Mouse (Mus musculus) embryonic facial prominence, embryonic 10.5 days (tissue): ENCODE data around the gene Galnt9. TPM values are rescaled to one million over a fixed set of nuclear protein-coding genes. Genes with fewer than 3 reads are reported as not detected.

ENCODE experiments used
- DNase-seq: peaks from one replicate; pipeline ENCODE4 v3.0.0-alpha.2; 2017; ENCODE audit warnings: low spot score
- H3K27ac ChIP-seq: fragments of 300-500 bp; sonication (generic); replicated peaks from 2 replicates; pipeline ENCODE4 v1.5.1; 2016; ENCODE audit warnings: mild to moderate bottlenecking
- H3K27me3 ChIP-seq: fragments of 300-500 bp; sonication (generic); replicated peaks from 2 replicates; pipeline ENCODE4 v1.6.1; 2016; ENCODE audit warnings: low read depth, mild to moderate bottlenecking; ENCODE audit not compliant: poor library complexity, severe bottlenecking
- H3K36me3 ChIP-seq: fragments of 300-500 bp; sonication (generic); replicated peaks from 2 replicates; pipeline ENCODE4 v1.6.1; 2016; ENCODE audit warnings: mild to moderate bottlenecking, moderate library complexity
- H3K4me1 ChIP-seq: fragments of 300-500 bp; sonication (generic); 2 replicates; pipeline ENCODE4 v1.6.1; 2016
- H3K4me3 ChIP-seq: fragments of 300-500 bp; sonication (generic); 2 replicates; pipeline ENCODE4 v1.5.1; 2016; ENCODE audit warnings: mild to moderate bottlenecking, moderate library complexity
- H3K9me3 ChIP-seq: fragments of 300-500 bp; sonication (generic); 2 replicates; pipeline ENCODE4 v1.6.1; 2016; ENCODE audit warnings: mild to moderate bottlenecking
- WGBS: fragments of 180-500 bp; shearing (Covaris S2); methylation state at CpG from one replicate; pipeline ENCODE4 v1.1.7; 2016; 5-methylcytosine and 5-hydroxymethylcytosine counted together
- polyA plus RNA-seq: library from polyadenylated mRNA; unstranded; fragments of >200 nt; fragmentation: Nextera tagmentation; extraction: Ambion mirVana; gene quantifications from 2 replicates; pipeline ENCODE4 v1.2.1, GENCODE M21; 2016

Galnt9 gene
- polyA plus RNA-seq, 1 experiment from 2014 or later: 1.5 TPM

- no peaks in the 10 kb centered on the region for H3K36me3 ChIP-seq
- WGBS: 88% methylated on average over 16 of the region's 16 CpGs
- no peaks in the 10 kb centered on the region for H3K27me3 ChIP-seq
- peaks cover 11% of the 10 kb centered on the region for H3K4me1 ChIP-seq
- H3K4me3 ChIP-seq: no peak overlapping the region
- no peak for DNase-seq
- H3K9me3 ChIP-seq: no peaks in the 10 kb centered on the region
- H3K27ac ChIP-seq: no peak overlapping the region
Measured at GRCm38 (mm10) chr5:110562741-110563326, 18.7 kb downstream of the Galnt9 start.

GRCm38 (mm10) chr5:110564986-110565644 is 21.0 kb downstream of the Galnt9 start:
- WGBS: 47% methylated on average over 4 of the region's 4 CpGs
- Histone ChIP-seq H3K9me3 (no peaks in the 10 kb centered on the region), H3K4me1 (peaks cover 18% of the 10 kb centered on the region), H3K36me3 (no peaks in the 10 kb centered on the region), H3K4me3 (no peak overlapping the region), H3K27ac (no peak overlapping the region), H3K27me3 (no peaks in the 10 kb centered on the region)
- DNase-seq: peak; percentile 33

GRCm38 (mm10) chr5:110567547-110567946 is 23.4 kb downstream of the Galnt9 start:
- Histone ChIP-seq H3K9me3 (no peaks in the 10 kb centered on the region), H3K4me3 (no peak overlapping the region), H3K27ac (no peak overlapping the region), H3K27me3 (no peaks in the 10 kb centered on the region), H3K4me1 (peaks cover 28% of the 10 kb centered on the region), H3K36me3 (no peaks in the 10 kb centered on the region)
- 78% methylated on average over 2 of the region's 2 CpGs for WGBS
- no peak for DNase-seq

GRCm38 (mm10) chr5:110574888-110575287 is 30.7 kb downstream of the Galnt9 start:
- no peaks in the 10 kb centered on the region for H3K36me3 ChIP-seq
- DNase-seq: no peak
- H3K27ac ChIP-seq: no peak overlapping the region
- H3K27me3 ChIP-seq: 0 out of 2 replicates have a peak, but pooled peaks cover 4% of the 10 kb centered on the region
- WGBS: 81% methylated on average over 6 of the region's 6 CpGs
- H3K4me1 ChIP-seq: peaks cover 17% of the 10 kb centered on the region
- H3K4me3 ChIP-seq: no peak overlapping the region
- no peaks in the 10 kb centered on the region for H3K9me3 ChIP-seq

- H3K9me3 ChIP-seq: no peaks in the 10 kb centered on the region
- no peaks in the 10 kb centered on the region for H3K36me3 ChIP-seq
- WGBS: 90% methylated on average over 4 of the region's 4 CpGs
- H3K27me3 ChIP-seq: 0 out of 2 replicates have a peak, but pooled peaks cover 4% of the 10 kb centered on the region
- DNase-seq: no peak
- no peaks in the 10 kb centered on the region for H3K4me1 ChIP-seq
- H3K4me3 ChIP-seq: no peak overlapping the region
- H3K27ac ChIP-seq: no peak overlapping the region
Measured at GRCm38 (mm10) chr5:110579296-110579695, 35.1 kb downstream of the Galnt9 start.

- no peaks in the 10 kb centered on the region for H3K4me1 ChIP-seq
- no peak overlapping the region for H3K4me3 ChIP-seq
- no peaks in the 10 kb centered on the region for H3K36me3 ChIP-seq
- no peak overlapping the region for H3K27ac ChIP-seq
- 0 out of 2 replicates have a peak, but pooled peaks cover 4% of the 10 kb centered on the region for H3K27me3 ChIP-seq
- no peak for DNase-seq
- H3K9me3 ChIP-seq: no peaks in the 10 kb centered on the region
- WGBS: 89% methylated on average over 19 of the region's 19 CpGs
Measured at GRCm38 (mm10) chr5:110580569-110581239, 36.5 kb downstream of the Galnt9 start.

GRCm38 (mm10) chr5:110582647-110583538 is 38.7 kb downstream of the Galnt9 start:
- Histone ChIP-seq H3K4me3 (no peak overlapping the region), H3K4me1 (no peaks in the 10 kb centered on the region), H3K36me3 (no peaks in the 10 kb centered on the region), H3K9me3 (no peaks in the 10 kb centered on the region), H3K27ac (no peak overlapping the region), H3K27me3 (no peaks in the 10 kb centered on the region)
- WGBS: 69% methylated on average over 10 of the region's 10 CpGs
- no peak for DNase-seq

- no peaks in the 10 kb centered on the region for H3K27me3 ChIP-seq
- no peaks in the 10 kb centered on the region for H3K9me3 ChIP-seq
- H3K4me1 ChIP-seq: no peaks in the 10 kb centered on the region
- no peak overlapping the region for H3K27ac ChIP-seq
- H3K36me3 ChIP-seq: no peaks in the 10 kb centered on the region
- H3K4me3 ChIP-seq: no peak overlapping the region
- no peak for DNase-seq
Measured at GRCm38 (mm10) chr5:110587467-110587866, 43.3 kb downstream of the Galnt9 start.

GRCm38 (mm10) chr5:110589833-110590232 is 45.7 kb downstream of the Galnt9 start:
- Histone ChIP-seq H3K9me3 (no peaks in the 10 kb centered on the region), H3K27ac (no peak overlapping the region), H3K36me3 (no peaks in the 10 kb centered on the region), H3K4me1 (no peaks in the 10 kb centered on the region), H3K27me3 (no peaks in the 10 kb centered on the region), H3K4me3 (no peak overlapping the region)
- no peak for DNase-seq
- 92% methylated on average over 8 of the region's 8 CpGs for WGBS

- peaks cover 4% of the 10 kb centered on the region; the same call in 1 of the 2 replicates for H3K4me1 ChIP-seq
- no peaks in the 10 kb centered on the region for H3K36me3 ChIP-seq
- H3K4me3 ChIP-seq: no peak overlapping the region
- 89% methylated on average over 8 of the region's 8 CpGs for WGBS
- H3K9me3 ChIP-seq: no peaks in the 10 kb centered on the region
- no peak for DNase-seq
- no peak overlapping the region for H3K27ac ChIP-seq
- H3K27me3 ChIP-seq: peaks cover 12% of the 10 kb centered on the region; the same call in 1 of the 2 replicates
Measured at GRCm38 (mm10) chr5:110594465-110594864, 50.3 kb downstream of the Galnt9 start.

GRCm38 (mm10) chr5:110595341-110595740 is 51.2 kb downstream of the Galnt9 start:
- H3K27me3 ChIP-seq: peaks cover 16% of the 10 kb centered on the region; the same call in 1 of the 2 replicates
- no peak overlapping the region for H3K4me3 ChIP-seq
- peaks cover 4% of the 10 kb centered on the region; the same call in 1 of the 2 replicates for H3K4me1 ChIP-seq
- H3K9me3 ChIP-seq: no peaks in the 10 kb centered on the region
- 90% methylated on average over 10 of the region's 10 CpGs for WGBS
- no peak for DNase-seq
- no peaks in the 10 kb centered on the region for H3K36me3 ChIP-seq
- H3K27ac ChIP-seq: no peak overlapping the region
